Mouse (Mus musculus) CD4-positive helper T cell, adult 2 months (primary cell): ENCODE measurements around the gene Syne3.

Experiments
- DNase-seq: peaks from one replicate; pipeline ENCODE4 v3.0.0-alpha.2; 2012; ENCODE audit warnings: low read depth, missing footprints, low spot score

Gene Syne3

GRCm38 (mm10) chr12:104969618-104970017 is 40.0 kb downstream of the Syne3 start:
- DNase-seq = no peak

DNA sequence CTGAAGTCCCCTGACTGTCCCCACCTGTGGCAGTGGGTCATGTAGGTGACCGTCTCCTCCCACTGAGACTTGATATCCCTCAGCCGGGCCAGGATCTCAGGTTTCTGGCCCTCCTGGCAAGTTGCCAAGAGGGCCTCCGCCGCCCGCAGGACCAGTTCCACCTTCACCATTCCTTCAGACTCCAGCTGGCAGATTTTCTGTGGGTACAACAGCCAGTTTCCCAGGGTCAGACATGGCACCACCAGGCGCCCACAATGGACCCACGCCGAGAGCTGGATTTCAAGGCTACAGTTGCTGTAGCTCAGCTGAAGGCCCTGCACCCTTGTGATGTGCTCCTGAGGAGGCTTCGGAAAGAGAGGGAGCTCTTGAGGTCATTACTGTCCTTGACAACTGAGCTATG is 40.4 kb downstream of the Syne3 start:
- DNase-seq = no peak

- no peak for DNase-seq
Measured at GRCm38 (mm10) chr12:104964953-104965911, 44.4 kb downstream of the Syne3 start.

DNA sequence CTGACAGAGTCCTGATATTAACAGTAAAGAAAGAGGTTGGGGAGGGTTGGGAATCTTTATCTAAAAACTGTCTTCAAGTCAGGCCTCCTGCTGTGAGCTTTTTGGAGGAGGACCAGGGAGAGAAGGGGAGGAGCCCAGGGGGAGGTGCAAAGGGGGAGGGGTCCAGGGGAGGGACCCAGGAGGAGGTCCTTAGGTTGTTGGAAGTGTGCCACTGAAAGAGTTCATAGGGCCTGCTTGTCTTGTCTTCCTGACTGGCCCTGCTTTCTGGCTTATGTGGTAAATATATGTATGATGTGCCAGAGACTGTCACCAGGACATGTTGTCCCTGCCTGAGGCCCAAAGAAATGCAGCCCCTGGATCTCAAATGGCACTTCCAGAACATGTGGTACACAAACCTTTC is 49.2 kb downstream of the Syne3 start:
- DNase-seq = no peak

DNA sequence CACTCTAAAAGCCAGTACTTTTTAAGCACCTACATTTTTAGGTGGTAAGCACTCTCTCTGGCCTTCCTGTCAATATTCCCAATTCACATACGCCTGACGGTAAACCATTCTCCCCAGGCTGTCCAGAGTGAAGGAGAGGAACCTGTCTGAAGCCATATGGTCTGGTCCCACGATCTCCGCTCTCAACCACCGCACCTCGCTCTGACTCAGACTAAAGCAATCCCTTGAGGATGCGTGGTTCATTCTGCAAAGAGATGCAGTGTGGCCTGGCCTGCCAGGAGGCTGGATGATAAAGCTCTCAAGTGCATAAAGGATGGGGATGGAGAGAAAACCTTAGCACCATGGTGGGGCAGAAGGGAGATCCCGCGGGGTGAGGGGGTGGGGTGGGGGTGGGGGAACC is 49.6 kb downstream of the Syne3 start:
- DNase-seq = no peak

DNA sequence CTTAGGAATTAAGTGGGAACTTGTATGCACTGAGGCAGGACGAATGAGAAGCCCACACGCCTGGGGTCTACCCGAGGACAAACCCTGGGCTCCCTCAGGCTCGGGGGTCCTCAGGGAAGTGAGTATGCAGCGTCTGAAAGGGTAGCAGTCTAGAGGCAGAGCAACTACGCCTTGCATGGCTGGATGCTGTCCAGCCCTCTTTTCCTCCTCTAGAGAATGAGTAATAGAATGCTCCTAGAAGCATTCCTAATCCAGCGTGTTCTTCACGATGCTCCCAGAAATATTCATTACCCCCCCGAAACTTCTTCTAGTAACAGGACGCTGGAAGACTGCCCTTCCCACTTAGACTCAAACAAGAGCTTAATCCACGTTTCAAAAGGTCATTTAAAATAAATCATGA is 51.3 kb downstream of the Syne3 start:
- DNase-seq = no peak

DNA sequence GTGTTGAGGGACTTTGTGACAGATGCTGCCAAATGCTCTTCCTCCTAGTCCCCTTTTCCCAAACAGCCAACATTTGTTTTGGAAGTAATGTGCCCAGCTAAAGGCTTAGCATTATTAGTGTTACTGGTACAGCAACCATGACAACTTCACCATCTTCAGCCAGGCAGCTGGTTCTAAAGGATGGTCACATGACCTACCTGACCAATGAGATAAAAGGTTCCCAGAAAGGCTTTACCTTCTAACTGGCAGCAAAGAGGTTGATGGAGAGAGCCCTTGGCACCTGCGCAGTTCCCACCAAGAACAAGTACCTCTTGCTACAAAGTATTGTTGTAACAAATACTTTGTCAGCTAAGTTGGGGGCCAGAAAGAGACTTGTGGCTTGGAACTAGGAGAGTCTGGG is 52.4 kb downstream of the Syne3 start:
- DNase-seq = no peak

DNA sequence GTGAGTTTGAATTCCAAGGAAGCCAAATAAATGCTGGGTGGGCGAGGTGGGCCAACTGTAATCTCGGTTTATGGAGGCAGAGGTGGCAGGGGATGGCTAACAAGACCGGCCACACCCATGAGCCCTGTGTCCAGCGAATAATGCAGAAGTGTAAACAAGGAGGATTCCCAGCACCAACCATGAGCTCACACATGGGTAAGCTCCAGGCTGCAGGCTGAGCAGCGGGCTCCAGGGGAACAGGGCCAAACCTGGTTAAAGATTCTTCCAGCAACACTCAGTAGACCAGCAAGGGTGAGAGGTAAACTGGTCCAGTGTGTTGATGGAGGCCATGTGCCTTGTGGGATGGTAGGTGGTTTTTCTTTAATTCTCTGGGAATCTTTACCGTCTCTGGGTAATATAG is 53.2 kb downstream of the Syne3 start:
- no peak for DNase-seq

GRCm38 (mm10) chr12:104955003-104955800 is 54.4 kb downstream of the Syne3 start:
- no peak for DNase-seq

DNA sequence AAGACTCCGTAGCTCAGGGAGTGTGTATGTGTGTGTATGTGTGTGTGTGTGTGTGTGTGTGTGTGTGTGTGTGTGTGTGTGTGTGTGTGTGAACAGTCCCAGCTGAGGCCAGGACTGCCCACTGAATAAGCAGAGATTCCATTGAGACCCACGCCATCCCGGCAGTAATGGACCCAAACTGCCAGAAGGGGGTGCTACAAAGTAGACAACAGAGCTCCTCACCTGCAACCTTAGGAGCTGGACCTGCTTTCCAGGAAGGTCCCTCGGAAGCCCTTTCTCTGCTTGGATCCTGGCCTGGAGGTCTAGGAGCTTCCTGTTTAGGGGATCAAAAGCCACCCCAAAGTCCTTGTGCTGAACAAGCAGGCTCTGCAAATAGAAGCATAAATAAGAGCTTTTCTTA is 55.7 kb downstream of the Syne3 start:
- peak; percentile 53 for DNase-seq

DNA sequence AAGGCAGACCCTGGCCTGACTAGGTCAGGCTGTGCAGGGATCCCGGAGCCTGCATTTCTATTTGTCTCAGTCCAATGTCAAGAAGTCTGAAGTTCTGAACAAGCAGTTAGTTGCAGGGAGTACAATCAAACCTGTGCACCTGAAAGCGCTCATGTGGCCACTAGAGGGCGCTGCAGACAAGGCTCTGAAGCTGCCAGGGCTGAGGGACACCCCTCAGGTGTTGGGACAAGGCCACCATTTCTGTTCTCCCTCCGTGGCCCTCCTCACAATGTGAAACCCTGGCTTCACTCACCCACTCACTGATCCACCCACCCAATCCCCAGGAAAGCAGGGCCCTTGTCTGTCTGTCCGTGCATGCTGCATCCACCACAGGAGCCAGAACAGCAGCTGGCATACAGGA is 57.2 kb downstream of the Syne3 start:
- DNase-seq = peak; percentile 72

DNA sequence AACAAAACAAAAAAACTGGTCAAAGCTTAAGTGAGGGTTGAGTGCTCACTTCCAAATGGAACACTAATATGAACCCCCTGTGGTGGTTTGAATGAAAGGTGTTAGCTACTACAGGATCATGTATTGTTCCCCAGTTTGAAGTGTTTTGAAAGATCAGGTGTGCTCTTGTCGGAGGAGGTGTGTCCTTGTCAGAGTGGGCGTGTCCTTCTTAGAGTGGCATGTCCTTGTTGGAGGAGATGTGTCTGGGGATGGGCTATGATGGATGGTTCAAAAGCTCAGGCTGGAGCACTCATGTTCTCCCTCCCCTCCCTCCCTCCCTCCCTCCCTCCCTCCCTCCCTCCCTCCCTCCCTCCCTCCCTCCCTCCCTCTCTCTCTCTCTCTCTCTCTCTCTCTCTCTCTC is 61.7 kb downstream of the Syne3 start:
- no peak for DNase-seq

- no peak for DNase-seq
Measured at GRCm38 (mm10) chr12:104946231-104946630, 63.4 kb downstream of the Syne3 start.

DNA sequence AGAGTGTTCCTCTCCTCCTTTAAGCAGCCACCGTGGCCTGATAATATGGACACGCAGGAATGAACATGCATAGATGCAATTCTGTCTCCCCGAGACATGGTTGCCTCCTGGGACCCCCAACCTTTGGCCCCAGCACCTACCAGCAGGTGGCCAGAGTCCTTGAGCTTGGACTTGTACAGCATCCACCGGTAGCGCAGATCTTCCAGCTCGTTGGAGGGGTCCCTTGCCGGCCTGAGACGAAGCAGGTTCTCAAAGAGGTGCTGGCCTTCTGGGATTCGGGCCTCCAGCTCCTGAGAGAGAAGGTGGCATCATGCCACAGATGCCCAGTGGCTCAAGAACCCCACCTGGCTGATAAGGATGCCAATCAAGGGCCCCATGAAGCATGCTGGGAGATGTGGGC is 69.1 kb downstream of the Syne3 start:
- DNase-seq = no peak

DNA sequence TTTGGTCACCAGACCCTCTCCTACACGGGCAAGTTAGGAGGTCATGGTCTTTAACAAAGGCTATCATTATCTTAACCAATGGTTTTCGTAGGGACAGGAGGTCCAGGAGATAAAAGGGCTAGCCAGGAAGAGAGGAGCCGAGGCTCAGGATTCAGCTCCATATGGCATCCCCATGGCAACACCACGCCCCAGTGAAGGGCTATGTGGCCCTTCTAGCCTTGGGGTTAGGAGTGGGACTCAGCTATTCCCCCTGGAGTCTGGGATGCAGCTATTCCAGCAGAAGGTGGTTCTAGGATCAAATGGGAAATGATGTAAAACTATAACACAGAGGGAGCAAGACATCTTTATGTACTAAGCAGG is 69.6 kb downstream of the Syne3 start:
- DNase-seq = no peak

GRCm38 (mm10) chr12:104939372-104940026 is 70.1 kb downstream of the Syne3 start:
- DNase-seq = peak; percentile 38

DNA sequence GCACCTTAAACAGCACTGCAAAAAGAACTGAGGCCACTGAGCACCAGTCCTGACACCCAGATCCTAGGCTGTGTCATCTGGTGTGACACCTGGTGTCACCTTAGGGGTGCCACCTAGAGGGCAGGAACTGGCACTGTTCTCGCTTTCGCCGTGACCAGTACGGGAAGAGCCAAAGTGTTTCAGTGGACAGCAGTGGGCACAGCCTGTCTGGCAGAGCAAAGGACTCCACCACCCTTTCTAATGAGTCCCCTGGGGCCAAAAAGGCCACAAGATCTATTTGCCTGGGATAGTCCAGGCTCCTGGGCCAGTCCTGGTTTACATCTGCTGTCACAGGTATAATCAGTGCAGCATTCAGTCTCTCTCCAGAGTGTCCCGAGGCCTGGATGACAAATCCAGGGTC is 70.7 kb downstream of the Syne3 start:
- no peak for DNase-seq

- DNase-seq = peak; percentile 22
Measured at GRCm38 (mm10) chr12:104936223-104936622, 73.4 kb downstream of the Syne3 start.

GRCm38 (mm10) chr12:104935144-104935543 is 74.5 kb downstream of the Syne3 start:
- no peak for DNase-seq

- no peak for DNase-seq
Measured at GRCm38 (mm10) chr12:104933800-104934199, 75.8 kb downstream of the Syne3 start.

DNA sequence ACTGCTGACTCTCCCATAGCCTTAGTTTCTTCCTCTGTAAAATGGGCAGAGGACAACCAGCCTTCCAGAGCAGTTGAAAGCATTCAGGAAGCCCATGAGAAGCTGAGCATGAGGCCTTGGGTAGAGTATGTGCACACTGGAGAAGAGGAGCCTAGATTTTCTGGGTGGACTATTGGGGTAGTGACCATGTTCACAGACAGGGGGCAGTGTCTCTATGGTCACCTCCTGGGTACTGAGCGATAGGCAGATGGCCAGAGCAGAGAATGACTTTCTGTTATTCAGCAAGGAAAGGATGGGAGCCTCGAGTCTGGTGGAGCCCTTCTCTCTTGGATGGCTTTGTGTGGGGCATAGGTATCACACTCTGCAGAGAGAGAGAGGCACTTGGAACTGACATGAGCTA is 76.4 kb downstream of the Syne3 start:
- no peak for DNase-seq

- DNase-seq = no peak
Measured at GRCm38 (mm10) chr12:104925765-104926164, 83.8 kb downstream of the Syne3 start.
